ENCODE assay signal across 23 mouse cellular contexts in the genomic region with DNA sequence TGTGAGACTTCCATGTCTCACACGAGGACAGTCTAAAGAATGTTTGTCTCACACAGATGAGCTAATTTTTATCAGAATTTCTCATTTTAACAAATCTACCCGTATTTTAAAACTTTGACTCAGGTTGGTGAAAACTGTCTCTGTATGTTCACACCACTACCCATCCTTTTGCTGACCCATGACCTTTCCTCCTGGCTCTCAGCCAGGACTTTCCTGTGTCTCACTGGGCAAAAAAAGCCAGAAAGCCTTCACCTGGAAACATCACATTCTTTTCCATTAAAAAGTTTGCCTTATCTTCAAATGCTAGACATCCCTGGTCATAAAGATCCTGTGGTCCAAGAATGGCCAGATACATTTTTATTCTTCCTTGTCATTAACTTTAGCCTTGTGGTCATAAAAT.
"Had no signal": no experiment of that assay in that cellular context is flagged by ENCODE, and none has a peak within 500 bp of the region (broad histone marks: within the 10 kb centered on the region; RNA-seq: fewer than 3 reads in every experiment).

No protein-coding gene starts in this region.

- DNase-seq: gastrocnemius, adult 2 months; gastrocnemius, postnatal 10 days; gastrocnemius, postnatal 25 days; heart, adult 18-20 months; heart, postnatal 10 days; heart, postnatal 4 days; kidney, adult 8-10 months; layer of hippocampus, adult 9-11 months; liver; liver, embryonic 13.5 days; liver, postnatal 0 days had no signal

- H3K27ac ChIP-seq: gastrocnemius, adult 2 months; heart, embryonic 10.5 days; hindbrain, embryonic 10.5 days; hindbrain, embryonic 12.5 days; hindbrain, embryonic 14.5 days; intestine, embryonic 15.5 days; kidney, embryonic 15.5 days; kidney, postnatal 0 days; left cerebral cortex, adult 2 months; limb, embryonic 10.5 days; limb, embryonic 12.5 days; liver, embryonic 13.5 days; liver, embryonic 15.5 days had no signal

- H3K27me3 ChIP-seq: heart, embryonic 12.5 days; hindbrain, embryonic 12.5 days; intestine, embryonic 15.5 days; kidney, embryonic 15.5 days; limb, embryonic 12.5 days; liver, embryonic 13.5 days; liver, embryonic 15.5 days had no signal

- H3K4me1 ChIP-seq: heart, embryonic 10.5 days; heart, embryonic 12.5 days; hindbrain, embryonic 10.5 days; hindbrain, embryonic 12.5 days; intestine, embryonic 15.5 days; kidney, embryonic 15.5 days; limb, embryonic 10.5 days; limb, embryonic 12.5 days; liver, embryonic 13.5 days; liver, embryonic 15.5 days had no signal

- H3K4me3 ChIP-seq: gastrocnemius, adult 2 months; heart, embryonic 10.5 days; heart, embryonic 12.5 days; hindbrain, embryonic 10.5 days; hindbrain, embryonic 12.5 days; intestine, embryonic 15.5 days; kidney, embryonic 15.5 days; left cerebral cortex, adult 2 months; limb, embryonic 10.5 days; limb, embryonic 12.5 days; liver, embryonic 13.5 days; liver, embryonic 15.5 days had no signal
